Mouse (Mus musculus) hindbrain, embryonic 16.5 days (tissue): Measurements from ENCODE around the gene Itpr2. TPM values are rescaled to one million over a fixed set of nuclear protein-coding genes. Genes with fewer than 3 reads are reported as not detected.

ENCODE experiments used
- ATAC-seq: fragments of 200-750 bp; cut with Nextera tagmentation; 2 replicates; pipeline ENCODE4 v1.8.0; 2017; ENCODE audit warnings: moderate TSS enrichment, moderate library complexity
- H3K27ac ChIP-seq: fragments of 300-500 bp; sonication (generic); 2 replicates; pipeline ENCODE4 v1.5.1; 2014; ENCODE audit warnings: low read depth, mild to moderate bottlenecking, control low read depth, low read length, moderate library complexity
- H3K27me3 ChIP-seq: fragments of 300-500 bp; sonication (generic); replicated peaks from 2 replicates; pipeline ENCODE4 v1.6.1; 2014; ENCODE audit warnings: low read length; ENCODE audit not compliant: control insufficient read depth, insufficient read depth
- H3K36me3 ChIP-seq: fragments of 300-500 bp; sonication (generic); 2 replicates; pipeline ENCODE4 v1.6.1; 2014; ENCODE audit warnings: mild to moderate bottlenecking, low read length, moderate library complexity, mixed read lengths; ENCODE audit not compliant: control insufficient read depth, insufficient read depth
- H3K4me1 ChIP-seq: fragments of 300-500 bp; sonication (generic); 2 replicates; pipeline ENCODE4 v1.6.1; 2014; ENCODE audit warnings: low read depth, low read length; ENCODE audit not compliant: control insufficient read depth, insufficient read depth
- H3K4me2 ChIP-seq: fragments of 300-500 bp; sonication (generic); 2 replicates; pipeline ENCODE4 v1.6.1; 2014; ENCODE audit warnings: mild to moderate bottlenecking, low read length, control low read depth, moderate library complexity
- H3K4me3 ChIP-seq: fragments of 300-500 bp; sonication (generic); 2 replicates; pipeline ENCODE4 v1.5.1; 2014; ENCODE audit warnings: mild to moderate bottlenecking, low read length, control low read depth, moderate library complexity
- H3K9ac ChIP-seq: fragments of 300-500 bp; sonication (generic); 2 replicates; pipeline ENCODE4 v1.6.1; 2014; ENCODE audit warnings: low read depth, mild to moderate bottlenecking, control low read depth, low read length, moderate library complexity
- H3K9me3 ChIP-seq: fragments of 300-500 bp; sonication (generic); 2 replicates; pipeline ENCODE4 v1.6.1; 2014; ENCODE audit warnings: mild to moderate bottlenecking, low read length, moderate library complexity; ENCODE audit not compliant: control insufficient read depth
- WGBS: fragments of 180-500 bp; shearing (Covaris S2); extraction: QIAGEN DNeasy Blood & Tissue Kit; methylation state at CpG from one replicate; pipeline ENCODE4 v1.1.7; 2014; 5-methylcytosine and 5-hydroxymethylcytosine counted together
- polyA plus RNA-seq: library from polyadenylated mRNA; unstranded; fragments of >200 nt; fragmentation: Nextera tagmentation; extraction: Ambion mirVana; gene quantifications from 2 replicates; pipeline ENCODE4 v1.2.1, GENCODE M21; 2015

Gene Itpr2
- polyA plus RNA-seq, 1 experiment from 2014 or later: 9.1 TPM

GRCm38 (mm10) chr6:146174644-146175250 is 327.3 kb downstream of the Itpr2 start:
- Histone ChIP-seq H3K9me3 (0 out of 2 replicates have a peak, but pooled peaks cover 2% of the 10 kb centered on the region), H3K9ac (no peak overlapping the region), H3K4me3 (no peak overlapping the region), H3K27ac (no peak overlapping the region), H3K4me2 (no peak overlapping the region), H3K36me3 (no peaks in the 10 kb centered on the region), H3K4me1 (no peaks in the 10 kb centered on the region), H3K27me3 (no peaks in the 10 kb centered on the region)
- WGBS: 89% methylated on average over 4 of the region's 4 CpGs
- ATAC-seq: no peak

DNA sequence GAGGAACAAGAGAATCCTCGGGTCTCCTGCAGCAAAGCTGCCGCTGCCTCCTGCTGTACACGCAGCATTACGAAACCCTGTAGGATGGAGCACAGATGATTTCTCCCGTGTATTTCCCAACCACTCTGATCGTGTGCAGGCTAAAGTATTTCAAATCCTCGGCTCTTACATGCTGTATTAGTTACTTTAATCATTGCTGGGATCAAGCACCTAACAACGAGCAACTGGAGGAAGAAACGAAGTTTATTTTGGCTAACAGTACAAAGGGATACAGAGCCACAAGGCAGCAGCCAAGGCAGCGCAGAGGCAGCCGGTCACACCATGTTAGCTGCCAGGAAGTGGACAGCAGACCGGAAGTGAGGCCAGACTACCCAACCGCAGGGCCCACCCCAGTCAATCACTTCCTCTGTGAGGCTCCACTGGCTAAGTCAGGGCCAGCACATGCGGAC is 331.4 kb downstream of the Itpr2 start:
- Histone ChIP-seq H3K4me1 (no peaks in the 10 kb centered on the region), H3K36me3 (no peaks in the 10 kb centered on the region), H3K9ac (no peak overlapping the region), H3K9me3 (0 out of 2 replicates have a peak, but pooled peaks cover 2% of the 10 kb centered on the region), H3K4me3 (no peak overlapping the region), H3K27me3 (no peaks in the 10 kb centered on the region), H3K27ac (no peak overlapping the region), H3K4me2 (no peak overlapping the region)
- no peak for ATAC-seq
- WGBS: 79% methylated on average over 14 of the region's 14 CpGs

DNA sequence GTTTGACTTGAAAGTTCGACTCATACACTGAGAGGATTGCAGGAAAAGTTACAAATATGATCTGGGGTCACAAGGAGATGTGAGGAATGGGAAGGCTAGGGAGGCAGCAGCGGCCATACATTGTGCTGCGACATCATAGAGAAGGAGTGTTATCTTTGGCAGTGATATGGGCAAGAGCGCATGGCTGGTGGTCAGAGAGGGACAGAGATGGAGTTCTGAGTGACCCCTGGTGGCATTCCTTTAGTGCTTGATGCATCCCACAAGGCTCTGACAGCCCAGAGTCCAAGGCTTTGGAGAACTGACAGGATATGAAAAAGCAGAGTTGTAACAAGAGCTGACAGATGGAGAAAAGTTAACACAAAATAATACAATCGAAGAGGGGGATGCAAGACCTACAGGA is 334.8 kb downstream of the Itpr2 start:
- H3K36me3 ChIP-seq: no peaks in the 10 kb centered on the region
- no peaks in the 10 kb centered on the region for H3K4me1 ChIP-seq
- H3K27ac ChIP-seq: no peak overlapping the region
- H3K9me3 ChIP-seq: 0 out of 2 replicates have a peak, but pooled peaks cover 2% of the 10 kb centered on the region
- H3K27me3 ChIP-seq: no peaks in the 10 kb centered on the region
- 87% methylated on average over 5 of the region's 5 CpGs for WGBS
- ATAC-seq: no peak
- no peak overlapping the region for H3K9ac ChIP-seq
- no peak overlapping the region for H3K4me2 ChIP-seq
- no peak overlapping the region for H3K4me3 ChIP-seq

GRCm38 (mm10) chr6:146159641-146160040 is 342.4 kb downstream of the Itpr2 start:
- no peak overlapping the region for H3K27ac ChIP-seq
- H3K9ac ChIP-seq: no peak overlapping the region
- WGBS: 54% methylated on average over 4 of the region's 4 CpGs
- H3K27me3 ChIP-seq: no peaks in the 10 kb centered on the region
- no peak for ATAC-seq
- H3K36me3 ChIP-seq: no peaks in the 10 kb centered on the region
- H3K9me3 ChIP-seq: no peaks in the 10 kb centered on the region
- no peak overlapping the region for H3K4me2 ChIP-seq
- H3K4me1 ChIP-seq: no peaks in the 10 kb centered on the region
- no peak overlapping the region for H3K4me3 ChIP-seq

GRCm38 (mm10) chr6:146158717-146159116 is 343.3 kb downstream of the Itpr2 start:
- Histone ChIP-seq H3K36me3 (no peaks in the 10 kb centered on the region), H3K27ac (no peak overlapping the region), H3K4me1 (no peaks in the 10 kb centered on the region), H3K4me2 (no peak overlapping the region), H3K27me3 (no peaks in the 10 kb centered on the region), H3K4me3 (no peak overlapping the region), H3K9ac (no peak overlapping the region), H3K9me3 (no peaks in the 10 kb centered on the region)
- ATAC-seq: no peak
- WGBS: 96% methylated on average over 12 of the region's 12 CpGs

DNA sequence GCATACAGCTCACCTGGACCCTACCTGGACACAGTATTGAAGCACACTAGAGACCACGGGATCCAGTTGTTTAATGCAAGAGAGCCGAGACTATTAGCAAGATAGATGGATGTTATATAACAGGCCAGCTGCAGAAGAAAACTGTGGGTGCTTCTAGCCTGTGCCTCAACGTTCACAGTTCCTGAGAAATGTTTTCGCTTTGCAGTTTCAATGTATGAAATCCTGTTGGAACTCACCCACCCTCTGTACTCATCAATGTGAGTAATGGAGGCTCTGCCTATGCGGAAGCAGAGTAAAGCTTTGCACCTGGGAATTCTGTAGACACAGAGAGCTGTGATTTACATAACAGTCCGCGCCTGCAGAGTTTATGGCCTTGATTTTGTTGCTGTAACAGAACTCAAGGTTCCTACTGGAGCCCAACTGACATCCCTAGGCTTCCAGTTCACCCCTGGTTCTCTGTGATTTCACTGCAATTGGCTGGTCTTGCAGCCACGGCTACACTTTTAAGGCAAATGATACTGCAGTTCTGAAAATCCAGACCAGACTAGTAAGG is 344.0 kb downstream of the Itpr2 start:
- no peaks in the 10 kb centered on the region for H3K36me3 ChIP-seq
- ATAC-seq: no peak
- 71% methylated on average over 8 of the region's 8 CpGs for WGBS
- H3K9ac ChIP-seq: no peak overlapping the region
- no peak overlapping the region for H3K4me3 ChIP-seq
- no peaks in the 10 kb centered on the region for H3K4me1 ChIP-seq
- H3K27ac ChIP-seq: no peak overlapping the region
- H3K27me3 ChIP-seq: no peaks in the 10 kb centered on the region
- H3K9me3 ChIP-seq: no peaks in the 10 kb centered on the region
- H3K4me2 ChIP-seq: no peak overlapping the region

GRCm38 (mm10) chr6:146157099-146157498 is 344.9 kb downstream of the Itpr2 start:
- ATAC-seq: no peak
- 95% methylated on average over 14 of the region's 14 CpGs for WGBS
- H3K36me3 ChIP-seq: no peaks in the 10 kb centered on the region

DNA sequence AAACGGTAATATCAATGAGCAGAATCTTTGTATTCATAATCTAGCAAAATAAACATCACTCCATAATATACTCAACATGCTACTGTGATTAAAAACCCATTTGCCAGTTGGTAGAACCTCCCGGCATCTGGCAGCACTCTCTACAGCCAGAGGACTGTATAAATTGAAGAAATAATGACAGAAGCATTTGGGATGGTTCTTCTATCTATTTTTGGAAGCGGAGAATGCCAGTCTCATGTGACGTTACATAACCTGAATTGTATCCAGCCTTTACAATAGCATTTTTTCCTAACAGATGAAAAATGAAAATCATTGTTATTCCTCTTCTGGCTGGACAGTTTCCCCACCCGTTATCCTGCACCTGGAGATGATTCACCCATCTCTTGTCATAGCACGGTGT is 345.5 kb downstream of the Itpr2 start:
- H3K9me3 ChIP-seq: no peaks in the 10 kb centered on the region
- no peaks in the 10 kb centered on the region for H3K36me3 ChIP-seq
- 74% methylated on average over 6 of the region's 6 CpGs for WGBS
- H3K27me3 ChIP-seq: no peaks in the 10 kb centered on the region
- H3K27ac ChIP-seq: no peak overlapping the region
- no peak overlapping the region for H3K4me3 ChIP-seq
- no peak overlapping the region for H3K4me2 ChIP-seq
- no peak overlapping the region for H3K9ac ChIP-seq
- no peak for ATAC-seq
- no peaks in the 10 kb centered on the region for H3K4me1 ChIP-seq

More at GRCm38 (mm10) chr6:146157099-146157498, 344.9 kb downstream of the Itpr2 start:
- Histone ChIP-seq H3K27ac (no peak overlapping the region), H3K4me2 (no peak overlapping the region), H3K4me1 (no peaks in the 10 kb centered on the region), H3K4me3 (no peak overlapping the region), H3K9me3 (no peaks in the 10 kb centered on the region), H3K27me3 (no peaks in the 10 kb centered on the region), H3K9ac (no peak overlapping the region)

GRCm38 (mm10) chr6:146155156-146155734 is 346.8 kb downstream of the Itpr2 start:
- Histone ChIP-seq H3K9me3 (no peaks in the 10 kb centered on the region), H3K27me3 (no peaks in the 10 kb centered on the region), H3K4me1 (no peaks in the 10 kb centered on the region), H3K9ac (no peak overlapping the region), H3K4me3 (no peak overlapping the region), H3K27ac (no peak overlapping the region), H3K4me2 (no peak overlapping the region), H3K36me3 (no peaks in the 10 kb centered on the region)
- no peak for ATAC-seq
- WGBS: 65% methylated on average over 8 of the region's 8 CpGs
